Mouse (Mus musculus) layer of hippocampus, adult 2 months (tissue): ENCODE measurements around the gene Nup37. TPM values are rescaled to one million over a fixed set of nuclear protein-coding genes. Genes with fewer than 3 reads are reported as not detected.

Experiments
- DNase-seq, 2 experiments: peaks; one replicate each; pipeline ENCODE4 v3.0.0; 2022; ENCODE audit warnings: low spot score in 2 of 2
- H3K27ac ChIP-seq: fragments of 200-600 bp; 2 replicates; pipeline ENCODE4 v1.8.1; 2022
- H3K4me3 ChIP-seq: fragments of 200-600 bp; 2 replicates; pipeline ENCODE4 v1.8.1; 2022; ENCODE audit warnings: mild to moderate bottlenecking
- CTCF ChIP-seq: fragments of 200-600 bp; conservative IDR thresholded peaks from 2 replicates; pipeline ENCODE4 v1.8.1; 2022; ENCODE audit warnings: antibody characterized with exemption, mild to moderate bottlenecking, moderate library complexity
- long read RNA-seq, 2 experiments: library from polyadenylated mRNA; stranded (forward); transcript quantifications; one replicate each; pipeline ENCODE4 v2.0.0; 2021; ENCODE audit warnings: borderline mapping rate in 2 of 2
- total RNA-seq, 2 experiments: library from RNA; stranded (reverse); gene quantifications; 2 replicates each; pipeline ENCODE4 v1.2.3; 2021

Gene Nup37
- total RNA-seq, result 1 to 10 TPM; 8.0 to 8.4 TPM
- long read RNA-seq, experiment 1, partial matches to known transcripts, result 0 of 4 reads
- long read RNA-seq, experiment 1, other reads (novel, unspliced or antisense), result 0 of 4 reads
- long read RNA-seq, experiment 2, partial matches to known transcripts, result 0 of 2 reads
- long read RNA-seq, experiment 2, other reads (novel, unspliced or antisense), result 0 of 2 reads

DNA sequence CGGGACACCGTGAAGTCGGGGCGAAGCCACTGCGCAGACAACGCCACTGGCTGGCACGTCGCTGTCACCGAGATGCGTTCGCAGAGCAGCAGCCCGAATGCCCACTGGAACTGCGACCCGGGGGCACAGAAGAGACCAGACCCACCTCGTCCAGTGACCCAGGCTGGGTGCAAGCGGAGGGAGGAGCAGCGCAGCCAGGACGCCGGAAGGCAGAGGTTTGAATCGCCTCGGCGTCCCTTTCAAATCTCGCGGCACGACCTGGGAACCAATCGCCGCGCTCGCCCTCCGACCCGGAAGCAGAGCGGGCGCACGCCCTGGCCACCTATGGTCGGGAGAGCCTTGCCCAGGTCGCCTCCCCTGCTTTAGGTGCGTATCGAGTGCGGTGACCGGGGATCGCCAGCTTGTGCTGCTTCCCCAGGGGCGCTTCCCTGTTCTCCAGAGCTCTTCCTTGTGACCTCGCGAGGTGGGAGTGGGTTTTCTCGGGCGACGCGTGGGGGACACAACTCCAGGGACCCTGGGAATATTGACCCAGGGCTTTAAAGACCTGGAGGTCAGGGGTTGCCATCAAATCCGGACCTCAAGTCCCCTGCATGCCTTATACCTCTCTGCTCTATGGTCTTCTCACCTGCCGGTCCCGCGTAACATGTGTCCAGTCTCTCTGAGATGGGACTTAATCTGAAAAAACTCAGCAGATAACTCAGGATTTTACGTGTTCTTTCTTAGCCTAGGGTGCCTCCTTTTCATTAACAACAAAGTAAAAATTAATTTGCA lies at the start of gene Nup37, which contains the start of gene Parpbp:
Gene Nup37 (plus strand): TSS at position 286 of the 771 bp plus-strand sequence.
Gene Parpbp (minus strand): TSS at position 235 of the 771 bp plus-strand sequence.
- TF ChIP-seq CTCF, result peak; percentile 45
- H3K27ac ChIP-seq, result peak within 1 kb of the TSS; percentile 79

DNA sequence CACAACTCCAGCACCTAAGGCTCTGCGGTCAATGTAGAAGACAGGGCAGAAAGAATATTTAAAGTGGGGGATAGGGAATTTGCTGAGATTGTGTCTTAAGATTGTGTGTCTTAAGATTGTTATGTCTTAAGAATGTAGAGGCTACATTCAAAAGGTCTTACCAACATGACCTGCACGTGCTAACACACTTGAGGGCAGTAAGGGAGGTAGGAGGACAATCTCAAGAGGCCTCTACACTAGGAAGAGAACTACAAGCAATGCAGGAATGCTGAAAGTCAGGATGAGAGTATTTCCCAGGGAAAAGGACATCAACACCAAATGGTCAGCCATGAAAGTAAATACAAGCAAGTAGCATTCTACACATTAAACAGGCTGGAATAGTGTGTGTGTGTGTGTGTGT lies 40.6 kb upstream of the Nup37 start:
- no peak overlapping the region for H3K27ac ChIP-seq
- DNase-seq, result no peak
- no peak overlapping the region for H3K4me3 ChIP-seq
- TF ChIP-seq CTCF, result no peak

More for the DNA sequence above, at the start of gene Nup37, which contains the start of gene Parpbp:
- DNase-seq, result peak; percentile 60 to 85
- H3K4me3 ChIP-seq, result peak within 1 kb of the TSS; percentile 84

DNA sequence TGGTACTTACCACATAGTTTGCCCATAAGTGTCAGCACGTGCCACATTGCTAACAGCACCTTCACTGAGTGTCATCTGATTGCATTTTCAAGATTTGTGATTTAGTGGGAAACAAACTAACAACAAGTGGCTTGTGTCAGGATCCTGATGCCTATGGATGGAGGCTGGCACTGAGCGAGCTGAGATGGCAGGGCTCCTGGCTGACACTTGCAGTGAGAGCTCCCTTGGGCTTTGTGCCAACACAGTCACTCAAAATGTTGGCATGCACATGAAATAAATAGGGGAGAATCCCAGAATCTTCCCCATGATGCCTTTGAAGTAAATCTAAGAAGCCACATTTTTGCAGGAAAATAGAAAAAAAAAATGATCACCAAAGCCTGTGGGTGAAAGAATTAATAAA lies 33.5 kb upstream of the Nup37 start:
- TF ChIP-seq CTCF, result no peak
- no peak overlapping the region for H3K4me3 ChIP-seq
- no peak for DNase-seq
- H3K27ac ChIP-seq, result no peak overlapping the region

DNA sequence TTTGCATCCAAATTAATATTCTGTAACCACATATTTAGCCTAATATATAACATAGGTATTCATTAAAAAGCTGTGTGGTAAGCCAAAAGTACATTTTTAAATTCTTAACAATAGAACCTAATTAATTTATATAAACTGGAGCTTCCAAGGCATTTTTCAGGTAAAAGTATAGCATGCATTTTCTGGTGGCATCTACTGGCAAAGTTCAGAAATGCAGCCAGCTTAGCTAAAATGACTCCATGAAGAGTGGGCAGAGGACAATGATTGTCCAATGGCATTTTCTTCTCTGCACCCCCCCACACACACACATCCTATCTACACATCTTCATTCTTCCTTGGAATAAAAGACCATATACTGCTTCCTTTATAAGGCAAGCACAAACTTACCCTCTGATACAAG lies 27.1 kb upstream of the Nup37 start:
- TF ChIP-seq CTCF, result peak; percentile 72
- H3K4me3 ChIP-seq, result no peak overlapping the region
- H3K27ac ChIP-seq, result no peak overlapping the region
- DNase-seq, result no peak

DNA sequence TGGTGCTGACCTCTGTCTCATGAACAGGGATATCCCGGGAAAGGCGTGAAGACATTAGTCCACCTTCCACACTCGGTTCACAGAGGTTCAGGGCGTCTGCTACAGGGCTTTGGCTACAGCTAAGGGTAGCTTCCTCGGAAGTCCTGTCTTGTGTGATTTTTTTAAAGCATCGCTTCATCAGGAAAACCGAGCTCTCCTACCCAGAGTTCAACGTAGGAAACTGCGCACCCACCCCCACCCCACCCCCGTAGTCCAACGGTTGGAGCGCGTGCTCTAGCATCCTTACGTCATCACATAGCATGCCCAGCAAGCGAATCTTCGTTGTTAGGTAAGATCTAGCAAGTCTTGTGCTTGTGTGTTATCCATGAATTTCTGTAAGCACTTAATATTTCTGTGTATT lies 11.2 kb upstream of the Nup37 start:
- no peak for DNase-seq
- H3K4me3 ChIP-seq, result no peak overlapping the region

DNA sequence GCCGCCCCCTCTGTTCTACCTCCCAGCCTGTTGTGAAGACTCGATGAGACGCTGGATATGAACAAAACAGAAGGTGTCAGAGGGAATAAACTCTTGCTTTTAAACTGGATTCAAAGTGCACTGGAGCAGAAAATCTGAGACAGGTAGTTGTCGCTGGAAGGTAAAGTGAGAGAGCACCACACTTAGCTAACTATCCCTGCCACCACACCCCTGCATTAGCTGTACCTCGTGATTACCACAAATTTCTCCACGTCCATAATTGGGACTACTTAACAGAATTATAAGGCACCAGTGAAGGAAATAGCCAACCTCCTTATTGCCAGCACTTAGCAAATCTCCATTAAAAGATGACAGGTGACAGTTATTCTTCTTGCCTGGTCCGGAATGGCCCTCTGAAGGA lies 605 bp upstream of the Nup37 start:
- Histone ChIP-seq H3K4me3 (peak overlapping the region; percentile 84), H3K27ac (no peak overlapping the region)
- no peak for TF ChIP-seq CTCF
- no peak for DNase-seq

More for the DNA sequence above, 11.2 kb upstream of the Nup37 start:
- no peak overlapping the region for H3K27ac ChIP-seq
- TF ChIP-seq CTCF, result no peak

DNA sequence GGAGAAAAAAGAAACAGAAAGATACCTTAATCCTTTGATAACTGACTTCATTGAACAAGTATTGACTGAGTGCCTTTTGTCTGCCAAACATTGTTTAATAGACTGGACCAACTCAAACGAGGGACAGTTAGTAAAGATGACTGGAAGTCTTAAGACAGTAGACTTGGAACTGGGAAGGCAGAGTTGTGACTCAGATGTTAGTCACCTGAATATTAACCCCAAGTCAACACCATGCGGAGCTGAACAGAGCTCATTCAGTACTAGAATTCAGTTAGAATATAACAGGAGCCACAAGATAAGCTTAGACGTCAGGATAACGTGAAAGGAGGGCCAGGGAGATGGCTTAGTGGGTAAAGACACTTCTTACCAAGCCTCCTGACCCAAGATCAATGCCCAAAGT lies 3.6 kb downstream of the Nup37 start:
- no peak for DNase-seq
- H3K4me3 ChIP-seq, result no peak overlapping the region
- H3K27ac ChIP-seq, result no peak overlapping the region
- no peak for TF ChIP-seq CTCF

DNA sequence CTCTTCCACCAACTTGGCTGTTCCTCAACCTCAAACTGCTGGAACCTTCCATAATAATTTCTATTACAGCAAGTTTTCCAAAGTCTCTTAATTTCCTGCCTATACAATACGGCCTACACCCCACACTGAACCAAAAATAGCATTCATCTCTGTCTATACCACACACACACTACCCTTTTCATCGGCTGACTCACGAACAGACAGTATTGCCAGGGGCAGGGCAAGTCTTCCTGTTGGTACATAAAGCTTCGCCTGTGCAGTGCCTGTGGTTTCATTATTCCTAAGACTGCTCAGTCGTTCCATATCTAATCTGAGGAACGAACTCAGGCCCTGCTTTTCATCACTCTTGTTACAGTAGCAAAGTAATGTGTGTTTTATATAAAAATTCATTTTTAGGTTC lies 4.9 kb downstream of the Nup37 start:
- DNase-seq, result no peak
- no peak for TF ChIP-seq CTCF
- Histone ChIP-seq H3K4me3 (no peak overlapping the region), H3K27ac (no peak overlapping the region)

DNA sequence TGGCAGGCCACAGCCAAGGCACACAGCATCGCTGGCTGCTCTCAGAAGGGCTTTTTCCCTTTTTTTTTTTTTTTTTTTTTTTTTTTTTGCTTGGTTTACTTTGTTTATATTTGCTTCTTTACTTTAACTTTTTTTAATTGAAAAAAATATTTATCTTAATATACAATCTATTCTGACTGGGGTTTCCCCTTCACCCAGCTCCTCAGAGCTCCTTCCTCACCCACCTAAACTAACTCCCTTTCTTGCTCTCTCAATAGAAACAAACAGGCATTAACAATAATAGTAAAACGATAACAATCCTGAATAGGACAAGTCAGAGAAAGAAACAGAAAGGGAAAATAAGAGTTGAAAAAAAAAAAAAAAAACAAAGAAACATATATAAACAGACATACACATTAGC lies 15.3 kb downstream of the Nup37 start:
- DNase-seq, result no peak
- no peak for TF ChIP-seq CTCF
- Histone ChIP-seq H3K4me3 (no peak overlapping the region), H3K27ac (no peak overlapping the region)

DNA sequence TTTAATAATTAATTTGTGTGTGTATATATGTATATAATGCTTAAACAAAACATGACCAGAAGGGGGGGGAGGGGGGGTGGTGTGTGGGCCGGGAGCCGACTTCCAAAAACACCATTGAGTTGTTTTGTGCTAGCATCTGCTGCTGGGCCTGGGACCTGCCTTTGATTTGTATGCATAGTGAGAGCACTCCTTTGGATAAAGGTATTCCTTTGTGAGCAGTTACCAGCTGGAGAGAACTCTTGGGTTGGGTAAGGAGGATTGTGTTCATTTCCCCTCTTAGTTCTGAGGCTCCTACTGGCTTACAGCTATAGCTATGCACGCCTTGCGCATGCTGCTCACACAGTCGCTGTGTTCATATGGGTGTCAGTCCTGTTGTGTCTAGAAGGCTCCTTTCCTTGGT lies 15.9 kb downstream of the Nup37 start:
- Histone ChIP-seq H3K27ac (no peak overlapping the region), H3K4me3 (no peak overlapping the region)
- no peak for TF ChIP-seq CTCF
- DNase-seq, result no peak

DNA sequence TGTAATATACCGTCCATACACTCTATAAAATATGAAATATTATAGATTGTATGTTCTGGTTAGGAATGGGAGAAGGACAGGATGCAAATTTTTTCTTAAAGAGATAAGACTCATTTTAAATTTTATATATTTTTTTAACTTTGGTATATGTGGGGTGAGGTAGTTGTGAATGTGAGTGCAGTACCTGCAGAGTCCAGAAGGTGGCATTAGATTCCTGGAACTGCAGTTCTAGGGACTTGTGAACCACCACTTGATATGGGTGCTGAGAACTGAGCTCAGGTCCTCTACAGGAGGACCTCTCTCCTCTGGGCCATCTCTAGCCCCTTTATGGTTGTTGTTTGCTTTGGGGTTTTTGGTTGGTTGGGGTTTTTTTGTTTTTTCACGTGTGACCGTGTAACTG lies 19.4 kb downstream of the Nup37 start:
- H3K4me3 ChIP-seq, result no peak overlapping the region
- H3K27ac ChIP-seq, result no peak overlapping the region
- TF ChIP-seq CTCF, result peak; percentile 65
- DNase-seq, result no peak

DNA sequence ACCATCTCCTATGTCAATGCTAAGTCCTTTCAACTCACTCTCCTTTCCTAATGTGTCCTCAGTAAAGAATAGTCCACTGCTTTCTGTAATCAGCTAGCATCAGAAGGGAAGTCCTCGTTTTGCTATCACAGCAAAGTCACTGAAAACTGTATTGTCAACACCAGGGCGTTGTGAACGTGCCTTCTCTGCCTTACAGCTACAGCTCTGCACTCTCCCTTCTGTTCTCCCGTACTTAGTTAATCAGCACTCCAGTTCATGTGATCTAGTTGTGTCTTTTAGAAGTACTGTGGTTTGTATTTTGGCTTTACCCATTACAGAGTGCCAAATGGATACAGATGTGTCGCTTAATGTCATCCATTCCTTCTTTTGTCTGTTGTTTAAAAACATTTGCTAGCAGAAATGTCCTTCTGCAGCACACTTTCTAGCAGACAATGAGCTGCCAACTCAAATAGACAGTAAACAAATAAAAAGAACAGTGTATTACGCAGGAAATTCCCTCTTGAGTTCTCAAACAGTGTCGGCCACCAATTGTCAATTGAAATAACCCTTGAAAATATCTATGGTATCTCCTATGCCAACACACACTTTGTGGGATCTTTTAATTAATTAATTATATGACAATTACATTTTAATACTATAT lies 20.8 kb downstream of the Nup37 start:
- DNase-seq, result no peak
- TF ChIP-seq CTCF, result no peak
- H3K4me3 ChIP-seq, result no peak overlapping the region
- H3K27ac ChIP-seq, result no peak overlapping the region

DNA sequence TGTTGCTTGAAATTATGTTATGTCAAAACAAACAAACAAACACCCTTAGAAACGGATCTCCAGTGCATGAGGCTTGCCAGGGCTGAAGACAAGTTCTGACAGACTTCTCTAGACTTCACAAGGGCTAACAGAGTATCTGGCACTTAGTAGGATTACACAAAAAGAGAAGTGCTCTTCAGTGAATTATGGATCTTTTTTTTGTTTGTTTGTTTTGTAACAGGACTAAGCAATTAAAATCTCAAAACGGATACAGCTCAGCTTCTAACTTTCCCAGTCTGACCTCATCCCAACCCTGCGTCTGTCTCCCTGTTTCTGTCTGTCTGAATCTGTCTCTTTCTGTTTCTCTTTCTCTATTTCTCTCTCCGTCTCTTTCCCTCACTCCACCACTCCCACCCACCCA lies 53.7 kb downstream of the Nup37 start:
- H3K27ac ChIP-seq, result peak overlapping the region; percentile 93
- no peak for DNase-seq

More for the DNA sequence above, 53.7 kb downstream of the Nup37 start:
- no peak for TF ChIP-seq CTCF
- H3K4me3 ChIP-seq, result peak overlapping the region; percentile 89
